Mouse (Mus musculus) liver, embryonic 14.5 days (tissue): ENCODE measurements at regions not wholly inside any gene's neighbourhood (a gene's known extent, or its start where the extent isn't known, plus 50 kb on each side); places are given as distances from the start of the nearest gene placed in this dataset.

ENCODE experiments used
- ATAC-seq: fragments of 200-750 bp; cut with Nextera tagmentation; 2 replicates; pipeline ENCODE4 v1.8.0; 2017; ENCODE audit warnings: moderate number of reproducible peaks, mild to moderate bottlenecking, moderate library complexity; ENCODE audit not compliant: insufficient read depth
- DNase-seq, 3 experiments: peaks; one replicate each; pipeline ENCODE4 v3.0.0-alpha.2; 2012 to 2013; ENCODE audit warnings: low read depth in 3 of 3, low spot score in 3 of 3
- H3K27ac ChIP-seq: fragments of 300-500 bp; sonication (generic); 2 replicates; pipeline ENCODE4 v1.5.1; 2014; ENCODE audit warnings: moderate library complexity, mild to moderate bottlenecking, control low read depth, inconsistent platforms
- H3K27me3 ChIP-seq: fragments of 300-500 bp; sonication (generic); 2 replicates; pipeline ENCODE4 v1.6.1; 2014; ENCODE audit warnings: mild to moderate bottlenecking, low read length, moderate library complexity; ENCODE audit not compliant: control insufficient read depth, insufficient read depth
- H3K36me3 ChIP-seq: fragments of 300-500 bp; sonication (generic); replicated peaks from 2 replicates; pipeline ENCODE4 v1.6.1; 2014; ENCODE audit warnings: low read depth; ENCODE audit not compliant: control insufficient read depth, insufficient read depth
- H3K4me1 ChIP-seq, 2 experiments: fragments of 200-500 bp in 1 of 2; fragments of 300-500 bp in 1 of 2; sonication (generic) in 1 of 2; replicated peaks; 2 replicates each; pipeline ENCODE4 v1.6.1; 2012 to 2014; ENCODE audit warnings: antibody characterized with exemption in 1 of 2, inconsistent platforms in 1 of 2, low read length in 1 of 2; ENCODE audit not compliant: control insufficient read depth in 2 of 2, insufficient read depth in 2 of 2
- H3K4me2 ChIP-seq: fragments of 300-500 bp; sonication (generic); 2 replicates; pipeline ENCODE4 v1.6.1; 2014; ENCODE audit warnings: low read depth, mild to moderate bottlenecking, control low read depth, moderate library complexity
- H3K4me3 ChIP-seq, 2 experiments: fragments of 200-500 bp in 1 of 2; fragments of 300-500 bp in 1 of 2; sonication (generic) in 1 of 2; 2 replicates each; pipeline ENCODE4 v1.5.1; 2012 to 2014; ENCODE audit warnings: low read depth in 2 of 2, low read length in 2 of 2, mild to moderate bottlenecking in 2 of 2, control low read depth in 1 of 2, inconsistent platforms in 1 of 2, moderate library complexity in 1 of 2; ENCODE audit not compliant: insufficient read depth in 1 of 2
- H3K9ac ChIP-seq: fragments of 300-500 bp; sonication (generic); replicated peaks from 2 replicates; pipeline ENCODE4 v1.6.1; 2014; ENCODE audit warnings: mild to moderate bottlenecking, control low read depth, moderate library complexity
- H3K9me3 ChIP-seq: fragments of 300-500 bp; sonication (generic); 2 replicates; pipeline ENCODE4 v1.6.1; 2016; ENCODE audit warnings: low read length, mixed read lengths; ENCODE audit not compliant: control insufficient read depth
- CTCF ChIP-seq: IDR thresholded peaks from 2 replicates; pipeline ENCODE4 v1.5.1; 2016; ENCODE audit warnings: antibody characterized with exemption, low read depth, control low read depth
- EP300 ChIP-seq: IDR thresholded peaks from 2 replicates; pipeline ENCODE4 v1.6.1; 2016; ENCODE audit warnings: antibody characterized with exemption, low read depth
- WGBS: fragments of 180-500 bp; shearing (Covaris S2); extraction: QIAGEN DNeasy Blood & Tissue Kit; methylation state at CpG from one replicate; pipeline ENCODE4 v1.1.7; 2014; ENCODE audit not compliant: insufficient replicate concordance; 5-methylcytosine and 5-hydroxymethylcytosine counted together

GRCm38 (mm10) chr4:120349841-120350240, 55.2 kb upstream of the Scmh1 start:
- ATAC-seq = no peak
- Histone ChIP-seq H3K9ac (no peak overlapping the region), H3K9me3 (no peaks in the 10 kb centered on the region), H3K4me2 (no peak overlapping the region), H3K4me1 (peaks cover 0 to 6% of the 10 kb centered on the region in 2 experiments; a peak in 2 of 4 replicates), H3K27ac (no peak overlapping the region), H3K27me3 (no peaks in the 10 kb centered on the region), H3K4me3 (no peak overlapping the region), H3K36me3 (no peaks in the 10 kb centered on the region)
- TF ChIP-seq CTCF = no peak
- no peak for DNase-seq
- WGBS = 66% methylated on average over 4 of the region's 4 CpGs

GRCm38 (mm10) chr4:120353784-120354183, 51.3 kb upstream of the Scmh1 start:
- no peak overlapping the region for H3K27ac ChIP-seq
- H3K36me3 ChIP-seq = no peaks in the 10 kb centered on the region
- no peaks in the 10 kb centered on the region for H3K9me3 ChIP-seq
- no peak for TF ChIP-seq CTCF
- TF ChIP-seq EP300 = no peak
- H3K27me3 ChIP-seq = no peaks in the 10 kb centered on the region
- WGBS = 57% methylated on average over 6 of the region's 6 CpGs
- DNase-seq (no peak), ATAC-seq (no peak)
- H3K4me2 ChIP-seq = no peak overlapping the region
- H3K9ac ChIP-seq = no peak overlapping the region
- H3K4me3 ChIP-seq = no peak overlapping the region
- H3K4me1 ChIP-seq = no peaks in the 10 kb centered on the region
